Mouse (Mus musculus) liver, postnatal 0 days (tissue): Measurements from ENCODE around the gene Rps12. TPM values are rescaled to one million over a fixed set of nuclear protein-coding genes. Genes with fewer than 3 reads are reported as not detected.

Experiments
- ATAC-seq: fragments of 200-750 bp; cut with Nextera tagmentation; 2 replicates; pipeline ENCODE4 v1.8.0; 2017; ENCODE audit warnings: mild to moderate bottlenecking, moderate library complexity
- DNase-seq: peaks from one replicate; pipeline ENCODE4 v3.0.0-alpha.2; 2016
- H3K27ac ChIP-seq: fragments of 300-500 bp; sonication (generic); 2 replicates; pipeline ENCODE4 v1.5.1; 2014; ENCODE audit warnings: antibody characterized with exemption, moderate library complexity, mild to moderate bottlenecking, low read depth
- H3K27me3 ChIP-seq: fragments of 300-500 bp; sonication (generic); 2 replicates; pipeline ENCODE4 v1.6.1; 2014; ENCODE audit warnings: low read length, control low read depth, mixed read lengths; ENCODE audit not compliant: insufficient read depth
- H3K36me3 ChIP-seq: fragments of 300-500 bp; sonication (generic); replicated peaks from 2 replicates; pipeline ENCODE4 v1.6.1; 2014; ENCODE audit warnings: mild to moderate bottlenecking, control low read depth, low read length, moderate library complexity, mixed read lengths; ENCODE audit not compliant: insufficient read depth
- H3K4me1 ChIP-seq: fragments of 300-500 bp; sonication (generic); 2 replicates; pipeline ENCODE4 v1.6.1; 2014; ENCODE audit warnings: antibody characterized with exemption, mild to moderate bottlenecking, control low read depth; ENCODE audit not compliant: insufficient read depth
- H3K4me2 ChIP-seq: fragments of 300-500 bp; sonication (generic); 2 replicates; pipeline ENCODE4 v1.6.1; 2014; ENCODE audit warnings: low read depth, mild to moderate bottlenecking, low read length, moderate library complexity, mixed read lengths
- H3K4me3 ChIP-seq: fragments of 300-500 bp; sonication (generic); 2 replicates; pipeline ENCODE4 v1.5.1; 2014; ENCODE audit warnings: low read depth, low read length
- H3K9ac ChIP-seq: fragments of 300-500 bp; sonication (generic); replicated peaks from 2 replicates; pipeline ENCODE4 v1.6.1; 2014; ENCODE audit warnings: mild to moderate bottlenecking, moderate library complexity
- H3K9me3 ChIP-seq: fragments of 300-500 bp; sonication (generic); 2 replicates; pipeline ENCODE4 v1.6.1; 2016; ENCODE audit warnings: mild to moderate bottlenecking, control low read depth, low read length, mixed read lengths
- CTCF ChIP-seq: sonication (generic); IDR thresholded peaks from 2 replicates; pipeline ENCODE4 v1.5.1; 2016; ENCODE audit warnings: antibody characterized with exemption, low read depth
- EP300 ChIP-seq: IDR thresholded peaks from 2 replicates; pipeline ENCODE4 v1.6.1; 2016; ENCODE audit warnings: antibody characterized with exemption, low read depth, mild to moderate bottlenecking
- WGBS: fragments of 180-500 bp; shearing (Covaris S2); extraction: QIAGEN DNeasy Blood & Tissue Kit; methylation state at CpG from one replicate; pipeline ENCODE4 v1.1.7; 2014; ENCODE audit not compliant: insufficient replicate concordance; 5-methylcytosine and 5-hydroxymethylcytosine counted together
- polyA plus RNA-seq: library from polyadenylated mRNA; unstranded; fragments of >200 nt; fragmentation: Nextera tagmentation; extraction: Ambion mirVana; gene quantifications from 2 replicates; pipeline ENCODE4 v1.2.1, GENCODE M21; 2015

Rps12 gene
- polyA plus RNA-seq, 1 experiment from 2014 or later = 149 TPM

DNA sequence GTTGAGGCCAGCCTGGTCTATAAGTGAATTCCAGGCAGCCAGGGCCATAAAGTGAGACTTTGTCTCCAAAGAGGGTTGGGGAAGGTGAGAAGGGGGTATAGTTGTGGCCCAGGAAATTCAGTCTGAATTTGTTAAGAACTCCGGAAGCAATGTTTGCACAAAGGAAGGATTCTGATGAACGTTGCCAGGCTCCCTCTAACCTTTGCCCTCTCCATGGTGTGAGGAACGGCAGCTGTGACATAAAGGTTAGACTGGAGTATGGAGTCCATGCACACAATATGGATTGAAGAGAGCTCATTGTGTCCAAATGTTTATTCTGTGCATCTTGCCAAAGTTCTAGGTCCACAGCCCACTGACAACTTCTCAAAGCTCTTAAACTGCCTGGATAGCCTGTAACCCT, 12.9 kb upstream of the Rps12 start:
- H3K9me3 ChIP-seq = no peaks in the 10 kb centered on the region
- H3K9ac ChIP-seq = no peak overlapping the region
- 0 out of 2 replicates have a peak, but pooled peaks cover 2% of the 10 kb centered on the region for H3K36me3 ChIP-seq
- ATAC-seq = peak; percentile 61
- 0 out of 2 replicates have a peak, but pooled peaks cover 3% of the 10 kb centered on the region for H3K27me3 ChIP-seq
- 64% methylated on average over 3 of the region's 3 CpGs for WGBS
- H3K4me3 ChIP-seq = no peak overlapping the region
- TF ChIP-seq CTCF (no peak), EP300 (no peak)
- no peak overlapping the region for H3K4me2 ChIP-seq
- no peak overlapping the region for H3K27ac ChIP-seq
- peaks cover 10% of the 10 kb centered on the region for H3K4me1 ChIP-seq
- no peak for DNase-seq

DNA sequence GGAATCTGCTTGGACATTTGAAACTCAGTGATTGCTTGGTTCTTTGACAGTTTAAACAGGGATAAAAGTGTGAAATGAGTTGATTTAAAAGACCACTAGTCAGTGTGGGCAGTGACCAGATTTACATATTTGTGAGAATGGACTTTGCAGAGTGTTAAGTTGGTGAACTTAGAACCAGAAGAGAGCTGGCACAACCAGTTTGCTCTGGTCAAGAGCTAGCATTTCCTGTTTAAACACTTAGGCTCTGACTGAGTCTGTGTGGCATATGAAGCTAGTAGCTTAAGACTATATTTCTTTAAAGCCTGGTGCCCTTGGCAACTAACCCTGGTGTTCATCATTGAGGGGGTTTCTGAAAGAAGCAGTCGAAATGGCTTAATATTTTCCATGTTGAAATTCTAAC, 11.1 kb upstream of the Rps12 start:
- no peak overlapping the region for H3K4me2 ChIP-seq
- ATAC-seq = no peak
- H3K27ac ChIP-seq = no peak overlapping the region
- 0 out of 2 replicates have a peak, but pooled peaks cover 3% of the 10 kb centered on the region for H3K27me3 ChIP-seq
- no peak overlapping the region for H3K9ac ChIP-seq
- no peaks in the 10 kb centered on the region for H3K9me3 ChIP-seq
- H3K36me3 ChIP-seq = 0 out of 2 replicates have a peak, but pooled peaks cover 2% of the 10 kb centered on the region
- TF ChIP-seq EP300 (no peak), CTCF (no peak)
- no peak for DNase-seq
- H3K4me1 ChIP-seq = peaks cover 10% of the 10 kb centered on the region
- H3K4me3 ChIP-seq = no peak overlapping the region
- 79% methylated on average over 1 of the region's 1 CpGs for WGBS

DNA sequence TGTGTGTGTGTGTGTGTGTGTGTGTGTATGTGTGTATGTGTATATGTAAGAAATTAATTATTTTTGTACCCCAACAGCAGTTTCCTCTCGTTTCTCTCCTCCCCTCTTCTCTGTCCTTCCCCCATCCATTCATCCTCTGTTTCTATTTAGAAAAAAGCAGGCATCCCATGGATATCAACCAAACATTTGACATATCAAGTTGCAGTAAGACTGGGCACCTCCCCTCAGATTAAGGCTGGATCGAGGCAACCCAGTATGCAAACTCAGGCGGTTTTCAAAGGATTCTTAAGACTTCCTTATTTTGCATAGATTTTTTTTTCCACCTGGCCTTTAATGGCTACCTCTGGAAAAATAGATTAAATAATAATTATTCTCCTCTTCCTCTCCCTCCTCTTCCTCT, 10.5 kb upstream of the Rps12 start:
- H3K27me3 ChIP-seq = 0 out of 2 replicates have a peak, but pooled peaks cover 3% of the 10 kb centered on the region
- TF ChIP-seq CTCF (no peak), EP300 (no peak)
- 29% methylated on average over 3 of the region's 3 CpGs for WGBS
- 0 out of 2 replicates have a peak, but pooled peaks cover 2% of the 10 kb centered on the region for H3K36me3 ChIP-seq
- H3K4me1 ChIP-seq = peaks cover 10% of the 10 kb centered on the region
- no peak overlapping the region for H3K27ac ChIP-seq
- H3K4me3 ChIP-seq = no peak overlapping the region
- H3K9ac ChIP-seq = no peak overlapping the region
- peak overlapping the region; percentile 90; the same call in 1 of the 2 replicates for H3K4me2 ChIP-seq
- DNase-seq = no peak
- no peaks in the 10 kb centered on the region for H3K9me3 ChIP-seq
- ATAC-seq = no peak

DNA sequence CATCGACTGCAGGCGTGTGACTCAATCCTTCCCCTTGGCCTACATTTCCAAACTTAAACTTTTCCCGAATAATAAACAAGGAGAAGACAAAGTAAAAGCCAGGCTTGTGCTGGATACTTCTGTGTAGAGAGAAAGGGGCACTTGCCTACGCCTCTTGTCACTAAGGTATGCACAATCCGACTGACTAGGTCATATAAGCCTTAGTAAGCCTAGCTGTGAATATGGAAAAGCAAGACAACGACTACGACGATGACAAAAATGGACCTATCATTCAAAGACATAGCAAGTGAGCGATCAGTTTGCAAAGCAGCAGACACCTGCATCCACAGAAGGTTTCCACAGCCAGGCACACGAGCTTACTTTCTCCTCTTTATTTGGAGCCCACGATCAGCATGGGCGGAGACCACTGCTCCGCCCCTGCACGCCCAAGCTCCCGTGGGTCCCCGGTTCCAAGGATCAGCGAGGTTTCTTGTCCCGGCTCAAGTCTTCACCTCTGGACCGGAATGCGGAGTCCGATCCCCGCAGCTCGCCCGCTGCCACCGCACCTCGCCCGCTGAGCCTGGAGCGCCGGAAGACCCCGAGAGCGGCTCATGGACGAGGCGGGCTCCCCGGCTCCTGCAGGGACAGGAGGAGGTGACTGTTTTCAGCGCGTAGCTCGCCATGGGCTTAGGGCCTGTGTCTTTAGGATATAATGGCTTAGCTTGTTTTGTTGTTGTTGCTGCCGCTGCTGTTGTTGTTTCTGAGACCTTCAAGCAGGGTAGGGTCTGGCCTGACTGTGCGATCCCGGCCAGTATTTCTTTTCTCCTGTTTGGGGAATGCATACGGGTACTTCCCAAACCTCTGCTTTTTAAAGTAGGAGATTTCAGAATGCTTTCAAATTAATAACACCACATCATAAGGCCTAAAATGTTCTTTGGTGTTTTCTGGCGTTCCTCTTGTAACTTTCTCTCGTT, 9.8 kb upstream of the Rps12 start, which contains the start of gene Slc18b1:
Slc18b1 (plus strand) TSS at position 436 of the 953 bp plus-strand sequence.
- ATAC-seq = peak; percentile 43; the same call in 1 of the 2 replicates
- 8% methylated on average over 43 of the region's 43 CpGs for WGBS

DNA sequence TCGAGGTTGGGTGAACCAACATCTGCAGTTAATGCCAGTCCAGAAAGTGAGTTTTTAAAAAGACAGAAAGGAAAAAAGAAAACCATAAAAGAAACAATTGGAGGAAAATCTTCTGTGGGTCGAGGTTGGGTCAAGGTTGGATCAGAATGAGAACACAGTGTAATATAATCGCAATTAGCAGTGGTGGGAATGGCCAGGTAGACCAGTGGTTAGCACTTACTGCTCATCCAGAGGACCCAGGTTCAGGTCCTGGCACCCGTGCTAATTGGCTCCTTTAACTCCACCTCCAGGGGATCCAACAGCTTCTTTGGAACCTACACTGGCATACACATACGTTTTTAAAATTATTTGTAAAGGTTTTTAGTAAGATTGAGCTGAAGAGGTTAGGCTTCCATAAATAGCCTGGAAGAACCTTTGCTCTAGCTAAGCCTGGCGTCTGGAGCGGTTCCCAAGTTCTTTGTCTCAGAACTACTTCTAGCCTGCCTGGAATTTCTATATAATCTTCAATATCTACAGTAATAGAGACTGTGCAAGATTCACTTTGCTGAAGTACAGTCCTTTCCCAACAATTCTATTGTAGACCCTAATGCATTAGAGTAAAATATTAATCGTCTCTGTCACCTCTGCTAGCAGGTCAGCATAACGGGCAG, 8.9 kb upstream of the Rps12 start:
- no peak for TF ChIP-seq EP300
- no peak for TF ChIP-seq CTCF
- peak overlapping the region; percentile 90 for H3K4me2 ChIP-seq
- no peak overlapping the region for H3K4me3 ChIP-seq

More for the DNA sequence above, 9.8 kb upstream of the Rps12 start, which contains the start of gene Slc18b1:
- peaks cover 10% of the 10 kb centered on the region for H3K4me1 ChIP-seq
- H3K4me3 ChIP-seq = peak within 1 kb of the TSS; percentile 64
- peak within 1 kb of the TSS; percentile 90 for H3K4me2 ChIP-seq
- peak; percentile 41 for DNase-seq
- TF ChIP-seq EP300 = no peak
- no peak for TF ChIP-seq CTCF
- H3K27ac ChIP-seq = peak within 1 kb of the TSS; percentile 44
- H3K27me3 ChIP-seq = 0 out of 2 replicates have a peak, but pooled peaks cover 3% of the 10 kb centered on the region
- H3K9ac ChIP-seq = peak within 1 kb of the TSS; percentile 79
- H3K9me3 ChIP-seq = no peaks in the 10 kb centered on the region
- H3K36me3 ChIP-seq = no peaks in the 10 kb centered on the region

More for the DNA sequence above, 8.9 kb upstream of the Rps12 start:
- H3K27me3 ChIP-seq = 0 out of 2 replicates have a peak, but pooled peaks cover 3% of the 10 kb centered on the region
- H3K4me1 ChIP-seq = peaks cover 10% of the 10 kb centered on the region
- 71% methylated on average over 9 of the region's 9 CpGs for WGBS
- H3K9ac ChIP-seq = peak overlapping the region; percentile 79; the same call in 1 of the 2 replicates
- ATAC-seq (no peak), DNase-seq (no peak)
- H3K36me3 ChIP-seq = no peaks in the 10 kb centered on the region
- H3K9me3 ChIP-seq = no peaks in the 10 kb centered on the region
- H3K27ac ChIP-seq = no peak overlapping the region
